In the genomic region with DNA sequence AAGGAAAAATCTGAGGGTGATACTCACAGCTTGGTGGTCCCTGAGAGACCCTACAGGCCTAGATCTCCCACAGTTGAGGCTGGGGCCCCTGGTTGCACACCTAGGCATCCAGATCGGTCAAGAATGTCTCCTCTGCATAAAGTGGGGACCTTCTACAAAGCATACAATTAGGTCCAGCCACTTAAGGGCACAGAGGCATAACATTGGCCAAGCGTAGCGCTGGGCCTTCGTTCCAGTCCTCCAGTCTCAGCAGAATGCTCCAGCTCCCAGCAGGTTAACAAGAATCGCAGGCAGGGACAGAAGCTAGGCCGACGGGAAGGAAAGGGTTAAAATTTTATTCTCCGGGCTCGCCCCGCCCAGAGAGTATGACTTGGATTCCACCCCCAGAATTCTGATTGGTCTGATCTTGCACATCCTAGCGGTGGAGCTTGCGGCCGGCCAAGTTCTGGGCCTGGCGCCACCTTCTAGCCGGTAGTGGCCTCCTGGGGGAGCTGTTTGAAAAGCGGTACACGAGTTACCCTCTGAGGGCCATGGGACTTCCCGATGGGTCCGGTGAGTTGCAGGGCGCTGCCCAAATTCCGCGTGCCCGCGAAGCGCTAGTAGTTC, we compare ENCODE assay signal across 8 mouse cellular contexts. TPM values are rescaled to one million over a fixed set of nuclear protein-coding genes. Genes with fewer than 3 reads are reported as not detected.
A peak's percentile ranks its signal among the peaks of the same experiment; 100 is the strongest.
DNase-seq lines count a peak whose midpoint lies in the region; ATAC-seq and TF ChIP-seq lines count a peak whose summit lies in the region.

No protein-coding gene starts in this region.

- TF ChIP-seq EP300 in CH12.LX (IDR thresholded peaks at IDR 0.05; ENCODE audit: low read length), result 0 out of 2 replicates have a peak, but pooled peaks have one; percentile 31
- no peak for TF ChIP-seq EP300 in stomach, postnatal 0 days (optimal IDR thresholded peaks at IDR 0.05)

- peak overlapping the region; percentile 58 for H3ac ChIP-seq in myocyte (ENCODE audit: control insufficient read depth, insufficient read length)

- H3K36me3 ChIP-seq in CH12.LX (replicated peaks in 1 of 2; ENCODE audit: control insufficient read depth in 1 of 2, insufficient read depth in 1 of 2, low read length in 1 of 2) (peaks cover 0 to 25% of the 10 kb centered on the region in 2 experiments), myocyte (ENCODE audit: control insufficient read depth, insufficient read depth) (no peaks in the 10 kb centered on the region)
- peaks cover 4% of the 10 kb centered on the region; the same call in 1 of the 2 replicates for H3K36me3 ChIP-seq in heart, embryonic 11.5 days (ENCODE audit: control insufficient read depth, insufficient read depth, low read length)
- H3K36me3 ChIP-seq in kidney, embryonic 15.5 days, result peaks cover 25% of the 10 kb centered on the region
- H3K36me3 ChIP-seq in liver, embryonic 11.5 days (ENCODE audit: control insufficient read depth, insufficient read depth, low read length), result no peaks in the 10 kb centered on the region; the same call in 1 of the 2 replicates
- H3K36me3 ChIP-seq in stomach, postnatal 0 days (ENCODE audit: control insufficient read depth, insufficient read depth, low read length), result no peaks in the 10 kb centered on the region

- H3K4me3 ChIP-seq in CH12.LX (replicated peaks in 1 of 3; ENCODE audit: low read depth in 2 of 3, low read length in 2 of 3, poor library complexity in 1 of 3) (peak overlapping the region; percentile 64 to 66 (median 64)), myocyte (peak overlapping the region; percentile 57)
- peak overlapping the region; percentile 72 for H3K4me3 ChIP-seq in brown adipose tissue, adult 24 weeks (ENCODE audit: insufficient read depth, low read depth, low read length)
- peak overlapping the region; percentile 74 for H3K4me3 ChIP-seq in heart, embryonic 11.5 days (ENCODE audit: low read depth, low read length)
- peak overlapping the region; percentile 77 for H3K4me3 ChIP-seq in kidney, embryonic 15.5 days (replicated peaks)
- H3K4me3 ChIP-seq in liver, embryonic 11.5 days (ENCODE audit: low read depth, low read length), result peak overlapping the region; percentile 67
- peak overlapping the region; percentile 53 for H3K4me3 ChIP-seq in stomach, postnatal 0 days (ENCODE audit: low read depth, low read length)

- peak overlapping the region; percentile 73 for H3K4me2 ChIP-seq in CH12.LX (ENCODE audit: insufficient read depth, low read depth, poor library complexity, severe bottlenecking)
- H3K4me2 ChIP-seq in heart, embryonic 11.5 days, result peak overlapping the region; percentile 97
- peak overlapping the region; percentile 91 for H3K4me2 ChIP-seq in kidney, embryonic 15.5 days
- peak overlapping the region; percentile 94 for H3K4me2 ChIP-seq in liver, embryonic 11.5 days
- H3K4me2 ChIP-seq in myocyte (ENCODE audit: low read depth), result peak overlapping the region; percentile 80
- H3K4me2 ChIP-seq in stomach, postnatal 0 days (replicated peaks; ENCODE audit: low read depth), result peak overlapping the region; percentile 65

- no peak overlapping the region for H3K27ac ChIP-seq in CH12.LX (ENCODE audit: insufficient read depth, low read depth)
- peak overlapping the region; percentile 98 for H3K27ac ChIP-seq in brown adipose tissue, adult 24 weeks (replicated peaks; ENCODE audit: low read depth, low read length)
- H3K27ac ChIP-seq in heart, embryonic 11.5 days (ENCODE audit: low read depth, low read length), result peak overlapping the region; percentile 46; the same call in 1 of the 2 replicates
- peak overlapping the region; percentile 90 for H3K27ac ChIP-seq in kidney, embryonic 15.5 days
- peak overlapping the region; percentile 66 for H3K27ac ChIP-seq in liver, embryonic 11.5 days (ENCODE audit: low read depth, low read length)
- peak overlapping the region; percentile 76 for H3K27ac ChIP-seq in stomach, postnatal 0 days (replicated peaks)

- peak overlapping the region; percentile 39 for H3K9ac ChIP-seq in CH12.LX (ENCODE audit: insufficient read depth, low read depth)
- peak overlapping the region; percentile 78 for H3K9ac ChIP-seq in heart, embryonic 11.5 days (ENCODE audit: low read depth, low read length)
- H3K9ac ChIP-seq in kidney, embryonic 15.5 days, result peak overlapping the region; percentile 62
- H3K9ac ChIP-seq in liver, embryonic 11.5 days (ENCODE audit: low read depth, low read length), result peak overlapping the region; percentile 76
- H3K9ac ChIP-seq in stomach, postnatal 0 days (ENCODE audit: low read length), result peak overlapping the region; percentile 57

- WGBS in heart, embryonic 11.5 days (ENCODE audit: insufficient replicate concordance), result 2% methylated on average over 25 of the region's 25 CpGs
- 2% methylated on average over 25 of the region's 25 CpGs for WGBS in kidney, embryonic 15.5 days
- WGBS in liver, embryonic 11.5 days, result 3% methylated on average over 25 of the region's 25 CpGs
- WGBS in stomach, postnatal 0 days, result 3% methylated on average over 25 of the region's 25 CpGs

- H3K79me2 ChIP-seq in CH12.LX (replicated peaks; ENCODE audit: control insufficient read depth, extremely low read depth, insufficient read depth, poor library complexity, severe bottlenecking) (no peaks in the 10 kb centered on the region), myocyte (ENCODE audit: control insufficient read depth, insufficient read depth) (no peaks in the 10 kb centered on the region)

- DNase-seq in CH12.LX (ENCODE audit: extremely low read depth), result peak; percentile 96
- no peak for DNase-seq in liver, embryonic 11.5 days (ENCODE audit: low spot score)
- DNase-seq in stomach, postnatal 0 days (ENCODE audit: low spot score), result peak; percentile 94

- TF ChIP-seq RAD21 in CH12.LX (IDR thresholded peaks at IDR 0.05; ENCODE audit: low read depth, low read length), result peak; percentile 51

- H3K27me3 ChIP-seq in CH12.LX (replicated peaks) (peaks cover 2% of the 10 kb centered on the region), myocyte (ENCODE audit: control insufficient read depth, insufficient read depth, insufficient read length) (peaks cover 6% of the 10 kb centered on the region)
- peaks cover 3% of the 10 kb centered on the region; the same call in 1 of the 2 replicates for H3K27me3 ChIP-seq in heart, embryonic 11.5 days (ENCODE audit: control insufficient read depth, insufficient read depth, low read length)
- H3K27me3 ChIP-seq in kidney, embryonic 15.5 days, result no peaks in the 10 kb centered on the region
- peaks cover 5% of the 10 kb centered on the region; the same call in 1 of the 2 replicates for H3K27me3 ChIP-seq in liver, embryonic 11.5 days (replicated peaks; ENCODE audit: control insufficient read depth, insufficient read depth, low read length)
- H3K27me3 ChIP-seq in stomach, postnatal 0 days (ENCODE audit: control insufficient read depth, insufficient read depth, low read length), result no peaks in the 10 kb centered on the region

- ATAC-seq in erythroid progenitor cell, adult 5-6 weeks (replicated peaks; ENCODE audit: low FRiP score, poor library complexity, severe bottlenecking), result peak; percentile 92
- peak; percentile 84 for ATAC-seq in heart, embryonic 11.5 days (replicated peaks; ENCODE audit: insufficient number of reproducible peaks, low FRiP score, low TSS enrichment)
- ATAC-seq in kidney, embryonic 15.5 days (replicated peaks; ENCODE audit: low FRiP score), result peak; percentile 91
- peak; percentile 93 for ATAC-seq in liver, embryonic 11.5 days (replicated peaks; ENCODE audit: low FRiP score)
- peak; percentile 93 for ATAC-seq in stomach, postnatal 0 days (ENCODE audit: low FRiP score, low TSS enrichment)

- peaks cover 0 to 41% of the 10 kb centered on the region in 2 experiments; a peak in 2 of 4 replicates for H3K4me1 ChIP-seq in CH12.LX (ENCODE audit: control insufficient read depth in 1 of 2, insufficient read depth in 2 of 2)
- H3K4me1 ChIP-seq in brown adipose tissue, adult 24 weeks (ENCODE audit: control insufficient read depth, insufficient read depth, insufficient read length, low read length), result peaks cover 13% of the 10 kb centered on the region
- peaks cover 9% of the 10 kb centered on the region for H3K4me1 ChIP-seq in heart, embryonic 11.5 days (ENCODE audit: control insufficient read depth, insufficient read depth, low read length)
- peaks cover 21% of the 10 kb centered on the region for H3K4me1 ChIP-seq in kidney, embryonic 15.5 days
- H3K4me1 ChIP-seq in liver, embryonic 11.5 days (replicated peaks; ENCODE audit: control insufficient read depth, insufficient read depth, low read length), result peaks cover 12% of the 10 kb centered on the region
- H3K4me1 ChIP-seq in stomach, postnatal 0 days (replicated peaks; ENCODE audit: control insufficient read depth, insufficient read depth), result peaks cover 5% of the 10 kb centered on the region; the same call in 1 of the 2 replicates

- TF ChIP-seq POLR2A in CH12.LX (IDR thresholded peaks at IDR 0.05; ENCODE audit: low read depth, low read length), result no peak
- TF ChIP-seq POLR2A in myocyte (IDR thresholded peaks at IDR 0.05; ENCODE audit: insufficient read length, low read depth), result no peak

- H3K9me3 ChIP-seq in CH12.LX (replicated peaks; ENCODE audit: low read length), result no peaks in the 10 kb centered on the region
- H3K9me3 ChIP-seq in heart, embryonic 11.5 days (replicated peaks; ENCODE audit: control insufficient read depth, low read length), result no peaks in the 10 kb centered on the region
- no peaks in the 10 kb centered on the region for H3K9me3 ChIP-seq in kidney, embryonic 15.5 days (replicated peaks)
- no peaks in the 10 kb centered on the region for H3K9me3 ChIP-seq in liver, embryonic 11.5 days (ENCODE audit: control insufficient read depth, low read length)
- no peaks in the 10 kb centered on the region for H3K9me3 ChIP-seq in stomach, postnatal 0 days (ENCODE audit: control insufficient read depth, low read length)

- in situ Hi-C loops in CH12.LX (cut with MboI; ENCODE audit: low pct_ligation_motif_present, low pct_unique_long_range_greater_than_20kb, low sequenced_read_pairs), result no loop called here

- dilution Hi-C loops in CH12.LX (cut with MboI; ENCODE audit: extremely low pct_ligation_motif_present, extremely low pct_unique_long_range_greater_than_20kb, low sequenced_read_pairs), result no loop called here

- peak in 1 of 2 experiments; percentile 93; a peak in 2 of 4 replicates for TF ChIP-seq CTCF in CH12.LX (conservative IDR thresholded peaks at IDR 0.05 in 1 of 2, IDR thresholded peaks at IDR 0.05 in 1 of 2; ENCODE audit: low read depth in 2 of 2, low read length in 2 of 2)
- TF ChIP-seq CTCF in stomach, postnatal 0 days (IDR thresholded peaks at IDR 0.05; ENCODE audit: low read depth), result peak; percentile 79

RNA-seq across cellular contexts. Expression of gene Slc26a6, which starts 0.7 kb away (rescaled TPM):
- 5.0 and 5.2 TPM in 2 replicates for total RNA-seq in CH12.LX (2012; rRNA removed)
- total RNA-seq in CH12.LX (2014; rRNA removed), result 3.4 and 5.0 TPM in 2 replicates
- polyA plus RNA-seq in CH12.LX (2012; ENCODE audit: insufficient read length, low read depth), result 8.3 and 10.0 TPM in 2 replicates
- polyA plus RNA-seq in brown adipose tissue, adult 24 weeks (2012; ENCODE audit: insufficient read depth, insufficient read length, missing spikeins), result 4.4 and 7.5 TPM in 2 replicates
- total RNA-seq in erythroid progenitor cell, adult 5-6 weeks (2015; ENCODE audit: low replicate concordance), result not detected in 2 replicates
- total RNA-seq in erythroid progenitor cell, adult 5-6 weeks (2017; ENCODE audit: low replicate concordance), result not detected in 2 replicates
- polyA plus RNA-seq in heart, embryonic 11.5 days (2014; fragmentation: Nextera tagmentation; extraction: Ambion mirVana), result 6.3 and 7.0 TPM in 2 replicates
- polyA plus RNA-seq in kidney, embryonic 15.5 days (2015; fragmentation: Nextera tagmentation; extraction: Ambion mirVana), result 11.3 and 15.2 TPM in 2 replicates
- polyA plus RNA-seq in liver, embryonic 11.5 days (2014; fragmentation: Nextera tagmentation; extraction: Ambion mirVana), result 9.0 and 10.5 TPM in 2 replicates
- polyA plus RNA-seq in myocyte (2012; fragmentation: generic; extraction: Trizol), result 18.8 TPM
- polyA plus RNA-seq in stomach, postnatal 0 days (2015; fragmentation: Nextera tagmentation; extraction: Ambion mirVana), result 8.0 and 8.2 TPM in 2 replicates

RNA-seq across cellular contexts. Expression of gene Celsr3, which starts 27.6 kb away (rescaled TPM):
- 0.04 and 0.29 TPM in 2 replicates for total RNA-seq in CH12.LX (2012; rRNA removed)
- not detected in 2 replicates for total RNA-seq in CH12.LX (2014; rRNA removed)
- 0.04 TPM in 1 of 2 replicates, not detected in the other for polyA plus RNA-seq in CH12.LX (2012; ENCODE audit: insufficient read length, low read depth)
- polyA plus RNA-seq in brown adipose tissue, adult 24 weeks (2012; ENCODE audit: insufficient read depth, insufficient read length, missing spikeins), result not detected in 2 replicates
- 2.9 and 4.3 TPM in 2 replicates for total RNA-seq in erythroid progenitor cell, adult 5-6 weeks (2015; ENCODE audit: low replicate concordance)
- total RNA-seq in erythroid progenitor cell, adult 5-6 weeks (2017; ENCODE audit: low replicate concordance), result 0.51 and 0.61 TPM in 2 replicates
- 0.04 and 0.10 TPM in 2 replicates for polyA plus RNA-seq in heart, embryonic 11.5 days (2014; fragmentation: Nextera tagmentation; extraction: Ambion mirVana)
- 0.13 and 0.26 TPM in 2 replicates for polyA plus RNA-seq in kidney, embryonic 15.5 days (2015; fragmentation: Nextera tagmentation; extraction: Ambion mirVana)
- 0.08 and 0.22 TPM in 2 replicates for polyA plus RNA-seq in liver, embryonic 11.5 days (2014; fragmentation: Nextera tagmentation; extraction: Ambion mirVana)
- polyA plus RNA-seq in myocyte (2012; fragmentation: generic; extraction: Trizol), result 0.65 TPM
- 0.15 and 0.22 TPM in 2 replicates for polyA plus RNA-seq in stomach, postnatal 0 days (2015; fragmentation: Nextera tagmentation; extraction: Ambion mirVana)

RNA-seq across cellular contexts. Expression of gene Nckipsd, which starts 45.6 kb away (rescaled TPM):
- total RNA-seq in CH12.LX (2012; rRNA removed) (4.4 and 6.6 TPM in 2 replicates), CH12.LX (2014; rRNA removed) (5.1 and 6.4 TPM in 2 replicates)
- polyA plus RNA-seq in CH12.LX (2012; ENCODE audit: insufficient read length, low read depth) (11.9 and 13.2 TPM in 2 replicates), myocyte (2012; fragmentation: generic; extraction: Trizol) (5.9 TPM)
- polyA plus RNA-seq in brown adipose tissue, adult 24 weeks (2012; ENCODE audit: insufficient read depth, insufficient read length, missing spikeins), result 3.9 and 6.4 TPM in 2 replicates
- 2.9 and 6.1 TPM in 2 replicates for total RNA-seq in erythroid progenitor cell, adult 5-6 weeks (2015; ENCODE audit: low replicate concordance)
- 9.8 and 20.6 TPM in 2 replicates for total RNA-seq in erythroid progenitor cell, adult 5-6 weeks (2017; ENCODE audit: low replicate concordance)
- 7.3 and 9.5 TPM in 2 replicates for polyA plus RNA-seq in heart, embryonic 11.5 days (2014; fragmentation: Nextera tagmentation; extraction: Ambion mirVana)
- 12.0 and 16.3 TPM in 2 replicates for polyA plus RNA-seq in kidney, embryonic 15.5 days (2015; fragmentation: Nextera tagmentation; extraction: Ambion mirVana)
- polyA plus RNA-seq in liver, embryonic 11.5 days (2014; fragmentation: Nextera tagmentation; extraction: Ambion mirVana), result 8.8 and 16.2 TPM in 2 replicates
- 7.9 and 8.5 TPM in 2 replicates for polyA plus RNA-seq in stomach, postnatal 0 days (2015; fragmentation: Nextera tagmentation; extraction: Ambion mirVana)
